Mouse (Mus musculus): Measurements from ENCODE around the gene Gm19684. TPM values are rescaled to one million over a fixed set of nuclear protein-coding genes. Genes with fewer than 3 reads are reported as not detected.
"Not testable (repeated sequence)": the region's sequence is repeated elsewhere in the genome, so short reads cannot be mapped to it uniquely, and the experiment has no call there.

Gm19684 gene
- polyA plus RNA-seq, 1 experiment from 2014 or later = not detected

DNA sequence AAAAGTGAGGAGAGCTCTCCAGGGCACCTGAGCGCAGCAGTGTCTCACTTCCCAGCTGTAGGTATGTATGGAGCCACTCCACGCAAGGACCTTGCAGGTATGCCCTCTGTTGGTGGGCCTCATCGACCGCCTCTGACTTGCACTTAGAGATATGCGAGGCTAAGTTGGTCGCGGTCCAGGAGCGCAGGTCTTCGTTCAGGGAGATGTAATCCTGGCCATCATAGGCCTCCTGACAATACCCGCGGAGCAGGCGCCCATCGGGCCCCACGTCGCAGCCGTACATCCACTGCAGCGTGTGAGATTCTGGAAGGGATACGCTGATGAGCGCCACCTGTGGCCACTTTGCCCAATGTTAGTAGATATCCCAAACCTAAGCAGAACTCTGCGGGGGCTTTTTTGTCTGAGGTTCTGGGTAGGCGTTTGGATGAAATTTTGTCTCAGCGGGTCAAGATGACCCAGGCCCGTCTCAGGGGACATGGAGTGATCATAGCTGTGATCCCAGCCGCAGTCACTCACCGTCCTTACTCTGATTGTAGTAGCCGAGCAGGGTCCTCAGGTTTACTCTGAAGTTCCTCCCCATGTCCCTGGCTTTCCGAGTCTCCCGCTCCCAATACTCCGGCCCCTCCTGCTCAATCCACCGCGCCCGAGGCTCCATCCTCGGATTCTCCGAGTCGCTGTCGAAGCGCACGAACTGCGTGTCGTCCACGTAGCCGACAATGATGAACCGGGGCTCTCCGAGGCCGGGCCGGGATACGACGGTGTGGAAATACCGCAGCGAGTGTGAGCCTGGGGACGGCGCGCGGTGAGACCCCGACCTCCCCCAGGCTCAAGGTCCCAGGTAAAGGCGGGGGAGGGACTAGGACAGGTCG, 10.6 kb upstream of the Gm19684 start:
- not testable (repeated sequence) for ATAC-seq (ENCODE audit: insufficient number of reproducible peaks, insufficient read depth, low FRiP score, low TSS enrichment); H3K36me3 ChIP-seq; H3K4me1 ChIP-seq; H3K9me3 ChIP-seq; H3K9ac ChIP-seq; H3K27ac ChIP-seq
- H3K4me3 ChIP-seq = peak overlapping the region; percentile 37
- WGBS = 2% methylated on average over 57 of the region's 57 CpGs
- H3K4me2 ChIP-seq (replicated peaks) = peak overlapping the region; percentile 78
- H3K27me3 ChIP-seq = peaks cover 27% of the 10 kb centered on the region

- not testable (repeated sequence) for H3K9ac ChIP-seq
Observed at GRCm38 (mm10) chr17:36111510-36111868, 10.0 kb upstream of the Gm19684 start.

GRCm38 (mm10) chr17:36113979-36114593, 7.4 kb upstream of the Gm19684 start:
- peaks cover 33% of the 10 kb centered on the region for H3K27me3 ChIP-seq
- 16% methylated on average over 6 of the region's 6 CpGs for WGBS
- ATAC-seq (ENCODE audit: insufficient number of reproducible peaks, insufficient read depth, low FRiP score, low TSS enrichment) = not testable (repeated sequence)

More at GRCm38 (mm10) chr17:36111510-36111868, 10.0 kb upstream of the Gm19684 start:
- H3K36me3 ChIP-seq, H3K9me3 ChIP-seq, H3K27ac ChIP-seq, H3K4me1 ChIP-seq: not testable (repeated sequence)
- ATAC-seq (ENCODE audit: insufficient number of reproducible peaks, insufficient read depth, low FRiP score, low TSS enrichment) = 0 out of 2 replicates have a peak, but pooled peaks have one; percentile 37
- peak overlapping the region; percentile 78 for H3K4me2 ChIP-seq (replicated peaks)
- H3K27me3 ChIP-seq = peaks cover 27% of the 10 kb centered on the region
- H3K4me3 ChIP-seq = peak overlapping the region; percentile 37
- WGBS = 1% methylated on average over 10 of the region's 10 CpGs

DNA sequence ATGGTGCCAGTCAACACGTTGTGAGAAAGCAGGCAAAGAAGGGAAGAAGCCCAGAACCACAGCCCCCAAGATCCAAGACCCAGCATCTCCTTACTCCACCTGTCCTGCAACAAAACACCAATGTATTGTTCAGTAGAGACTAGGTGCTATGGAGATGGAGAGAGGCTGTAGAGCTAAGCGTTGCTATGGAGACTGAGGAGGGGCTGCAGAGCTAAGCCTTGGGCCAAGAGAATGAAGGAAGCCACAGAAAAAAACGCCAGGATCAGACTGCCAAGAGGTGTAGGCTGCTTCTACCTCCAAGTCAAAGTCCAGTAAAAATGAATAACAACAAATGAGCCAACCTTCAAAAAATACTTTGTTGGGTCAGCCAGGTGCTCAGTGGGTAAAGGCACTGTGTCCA, 4.9 kb upstream of the Gm19684 start:
- ATAC-seq (ENCODE audit: insufficient number of reproducible peaks, insufficient read depth, low FRiP score, low TSS enrichment); H3K36me3 ChIP-seq; H3K27ac ChIP-seq; H3K4me3 ChIP-seq; H3K4me1 ChIP-seq; H3K9ac ChIP-seq; H3K4me2 ChIP-seq (replicated peaks); H3K9me3 ChIP-seq: not testable (repeated sequence)
- 30% methylated on average over 3 of the region's 3 CpGs for WGBS
- peaks cover 36% of the 10 kb centered on the region for H3K27me3 ChIP-seq

More at GRCm38 (mm10) chr17:36113979-36114593, 7.4 kb upstream of the Gm19684 start:
- H3K36me3 ChIP-seq; H3K9ac ChIP-seq; H3K4me3 ChIP-seq; H3K4me1 ChIP-seq; H3K9me3 ChIP-seq; H3K4me2 ChIP-seq (replicated peaks); H3K27ac ChIP-seq: not testable (repeated sequence)

- H3K9ac ChIP-seq; H3K4me3 ChIP-seq; H3K36me3 ChIP-seq; ATAC-seq (ENCODE audit: insufficient number of reproducible peaks, insufficient read depth, low FRiP score, low TSS enrichment); H3K27ac ChIP-seq; H3K4me2 ChIP-seq (replicated peaks); H3K9me3 ChIP-seq; H3K4me1 ChIP-seq: not testable (repeated sequence)
- 18% methylated on average over 18 of the region's 18 CpGs for WGBS
- peaks cover 41% of the 10 kb centered on the region for H3K27me3 ChIP-seq
Observed at GRCm38 (mm10) chr17:36120839-36121238, 639 bp upstream of the Gm19684 start.

DNA sequence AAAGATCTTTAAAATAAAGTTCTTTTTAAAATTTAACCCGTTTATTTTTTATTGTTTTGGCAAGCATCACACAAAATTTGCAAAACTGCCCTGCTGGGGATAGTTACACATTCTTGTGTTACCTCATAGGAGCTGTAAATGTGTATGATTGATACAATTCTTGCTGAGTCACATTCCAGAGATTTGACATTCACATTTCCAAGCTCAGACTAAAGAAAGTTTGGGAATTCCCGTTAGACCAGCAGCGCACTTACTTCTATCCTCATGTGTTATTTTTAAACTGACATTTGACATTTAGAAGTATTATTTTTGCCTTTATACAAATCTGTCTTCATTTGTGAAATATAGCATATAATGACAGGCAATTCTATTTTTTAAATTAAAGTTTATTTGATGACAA, 2.6 kb downstream of the Gm19684 start:
- not testable (repeated sequence) for H3K9ac ChIP-seq; ATAC-seq (ENCODE audit: insufficient number of reproducible peaks, insufficient read depth, low FRiP score, low TSS enrichment); H3K4me1 ChIP-seq; H3K4me3 ChIP-seq; H3K4me2 ChIP-seq (replicated peaks); H3K9me3 ChIP-seq; H3K27ac ChIP-seq; H3K36me3 ChIP-seq
- H3K27me3 ChIP-seq = peaks cover 36% of the 10 kb centered on the region
- 70% methylated on average over 3 of the region's 3 CpGs for WGBS

DNA sequence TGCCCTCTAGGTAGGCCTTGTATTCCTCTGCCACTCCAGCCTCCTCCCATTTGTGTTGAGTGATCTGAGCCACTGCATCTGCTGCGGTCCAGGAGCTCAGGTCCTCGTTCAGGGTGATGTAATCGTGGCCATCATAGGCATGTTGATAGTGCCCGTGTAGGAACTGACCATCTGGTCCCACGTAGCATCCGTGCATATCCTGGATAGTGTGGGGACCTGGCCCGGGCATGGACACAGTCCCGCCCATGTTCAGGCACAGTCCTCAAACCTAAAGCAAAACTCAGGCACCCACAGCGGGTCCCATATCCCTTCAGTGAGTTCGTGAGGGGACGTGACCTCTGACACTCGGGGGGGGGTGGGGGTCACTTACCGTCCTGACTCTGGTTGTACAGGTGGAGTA, 7.0 kb downstream of the Gm19684 start:
- not testable (repeated sequence) for H3K9me3 ChIP-seq; H3K9ac ChIP-seq; H3K36me3 ChIP-seq; H3K4me1 ChIP-seq; ATAC-seq (ENCODE audit: insufficient number of reproducible peaks, insufficient read depth, low FRiP score, low TSS enrichment); H3K4me2 ChIP-seq (replicated peaks); H3K27ac ChIP-seq; H3K4me3 ChIP-seq
- WGBS = 60% methylated on average over 12 of the region's 13 CpGs
- peaks cover 20% of the 10 kb centered on the region for H3K27me3 ChIP-seq

- not testable (repeated sequence) for H3K36me3 ChIP-seq; H3K9me3 ChIP-seq; H3K27ac ChIP-seq; H3K4me3 ChIP-seq; H3K4me2 ChIP-seq (replicated peaks); H3K9ac ChIP-seq; H3K4me1 ChIP-seq; ATAC-seq (ENCODE audit: insufficient number of reproducible peaks, insufficient read depth, low FRiP score, low TSS enrichment)
- H3K27me3 ChIP-seq = peaks cover 23% of the 10 kb centered on the region
- WGBS = 26% methylated on average over 28 of the region's 28 CpGs
Observed at GRCm38 (mm10) chr17:36128968-36129817, 7.7 kb downstream of the Gm19684 start, which contains the start of gene Gm7030. Gm7030 (minus strand) TSS chr17:36129425.

DNA sequence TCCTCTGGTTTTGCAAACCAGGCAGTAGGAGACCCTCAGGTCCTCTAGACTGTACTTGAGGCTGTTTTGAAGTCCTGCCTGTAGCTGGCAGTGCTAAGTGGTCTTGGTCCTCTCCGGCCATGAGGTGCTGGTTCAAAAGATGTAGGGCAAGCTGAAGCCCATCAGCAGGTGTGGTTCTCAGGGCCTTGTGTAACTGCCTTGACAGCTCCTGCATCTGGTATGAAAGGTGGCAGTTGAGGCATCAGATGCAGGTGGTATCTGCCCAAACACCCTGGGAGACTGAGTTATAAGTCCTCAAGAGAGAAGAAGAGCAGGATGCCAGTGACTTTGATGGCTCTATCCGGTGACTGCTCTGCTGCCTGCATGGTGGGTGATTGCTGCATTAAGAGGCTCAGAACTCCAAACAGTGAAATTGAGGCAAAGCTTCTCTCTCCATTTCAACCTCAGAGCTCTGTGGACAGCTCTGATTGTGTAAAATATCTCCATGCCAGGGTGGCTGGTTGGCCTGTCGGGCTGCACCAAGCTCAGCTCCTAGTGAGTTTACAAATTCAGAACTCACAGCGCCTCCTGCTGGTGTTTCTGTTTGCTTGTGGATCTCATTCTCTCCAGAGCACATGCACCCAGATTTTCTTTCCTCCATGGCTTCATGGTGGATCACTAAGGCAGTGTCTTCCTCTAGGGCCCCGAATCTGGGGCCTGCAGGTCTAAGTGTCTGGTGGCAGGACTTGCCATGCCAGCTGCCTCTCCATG, 10.2 kb downstream of the Gm19684 start:
- WGBS = 69% methylated on average over 5 of the region's 5 CpGs
- no peak overlapping the region for H3K4me3 ChIP-seq
- H3K36me3 ChIP-seq = no peaks in the 10 kb centered on the region
- no peak overlapping the region for H3K27ac ChIP-seq
- no peaks in the 10 kb centered on the region for H3K9me3 ChIP-seq
- H3K27me3 ChIP-seq = peaks cover 23% of the 10 kb centered on the region
- no peak for ATAC-seq (ENCODE audit: insufficient number of reproducible peaks, insufficient read depth, low FRiP score, low TSS enrichment)
- H3K4me2 ChIP-seq (replicated peaks) = no peak overlapping the region
- H3K9ac ChIP-seq = no peak overlapping the region
- H3K4me1 ChIP-seq = no peaks in the 10 kb centered on the region

DNA sequence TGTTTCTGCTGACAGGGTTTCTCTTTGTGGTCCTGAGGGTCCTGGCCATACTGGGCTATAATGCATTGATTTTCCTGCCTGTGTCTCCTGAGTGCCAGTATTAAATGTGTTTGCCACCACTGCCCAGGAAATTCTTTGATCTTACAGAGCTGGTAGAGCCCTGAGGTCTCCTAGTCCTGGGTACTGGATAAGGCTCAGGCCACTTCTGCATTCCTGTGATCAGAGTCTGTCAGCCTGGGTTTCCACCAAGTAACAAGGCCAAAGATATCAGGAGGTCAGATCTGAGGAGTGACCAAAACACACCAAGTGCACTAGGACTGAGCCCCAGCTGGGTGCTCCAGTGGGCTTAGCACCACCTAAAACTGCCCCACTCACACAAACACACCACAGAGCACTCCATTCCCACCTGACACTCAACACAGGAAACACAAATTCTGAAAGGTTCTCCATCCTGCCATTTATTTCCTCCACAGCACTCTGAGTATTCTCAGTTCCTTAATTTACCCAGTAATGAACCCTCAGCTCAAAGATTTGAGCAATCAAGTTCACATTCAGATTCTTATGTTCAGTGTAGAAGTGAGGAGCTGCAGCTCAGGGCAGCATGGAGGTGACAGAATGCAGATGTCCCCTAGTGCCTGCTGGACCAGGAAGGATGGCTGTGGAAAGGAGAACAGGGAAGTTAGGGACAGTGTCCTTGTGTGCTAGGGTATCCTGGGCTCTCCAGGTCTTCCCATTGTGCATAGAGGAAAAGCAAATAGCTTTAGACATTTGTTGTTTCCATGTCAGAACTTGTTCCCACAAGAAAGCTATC, 14.1 kb downstream of the Gm19684 start:
- H3K4me2 ChIP-seq (replicated peaks); H3K9ac ChIP-seq; H3K9me3 ChIP-seq; H3K4me3 ChIP-seq; H3K4me1 ChIP-seq; ATAC-seq (ENCODE audit: insufficient number of reproducible peaks, insufficient read depth, low FRiP score, low TSS enrichment); H3K36me3 ChIP-seq; H3K27ac ChIP-seq: not testable (repeated sequence)
- H3K27me3 ChIP-seq = peaks cover 27% of the 10 kb centered on the region; the same call in 1 of the 2 replicates
